Mouse (Mus musculus) brain, embryonic 14.5 days (tissue): ENCODE results near the gene Bcl11a.

Experiments used
- CTCF ChIP-seq: fragments of 200-500 bp; IDR thresholded peaks from 2 replicates; pipeline ENCODE4 v1.5.1; 2012; ENCODE audit warnings: inconsistent platforms, mild to moderate bottlenecking, moderate library complexity, borderline replicate concordance; ENCODE audit not compliant: insufficient read depth, insufficient read length; ENCODE audit errors: extremely low read depth
- POLR2A ChIP-seq: fragments of 200-500 bp; IDR thresholded peaks from 2 replicates; pipeline ENCODE4 v1.6.1; 2012; ENCODE audit warnings: mild to moderate bottlenecking, inconsistent platforms, borderline replicate concordance; ENCODE audit not compliant: poor library complexity, insufficient read depth, insufficient read length, severe bottlenecking; ENCODE audit errors: extremely low read depth

DNA sequence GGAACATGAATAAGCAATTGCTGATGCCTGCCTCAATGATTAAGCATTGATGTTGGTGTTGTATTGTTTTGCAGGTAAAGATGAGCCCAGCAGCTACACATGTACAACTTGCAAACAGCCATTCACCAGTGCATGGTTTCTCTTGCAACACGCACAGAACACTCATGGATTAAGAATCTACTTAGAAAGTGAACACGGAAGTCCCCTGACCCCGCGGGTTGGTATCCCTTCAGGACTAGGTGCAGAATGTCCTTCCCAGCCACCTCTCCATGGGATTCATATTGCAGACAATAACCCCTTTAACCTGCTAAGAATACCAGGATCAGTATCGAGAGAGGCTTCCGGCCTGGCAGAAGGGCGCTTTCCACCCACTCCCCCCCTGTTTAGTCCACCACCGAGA is 85.2 kb downstream of the Bcl11a start:
- TF ChIP-seq CTCF (no peak), POLR2A (no peak)
